Mouse (Mus musculus) fibroblast of lung, adult 2 months (primary cell): ENCODE measurements around the gene Tnf.
"Not testable (repeated sequence)": the region's sequence is repeated elsewhere in the genome, so short reads cannot be mapped to it uniquely, and the experiment has no call there.

Experiments
- DNase-seq: peaks from one replicate; pipeline ENCODE4 v3.0.0-alpha.2; 2011; ENCODE audit warnings: low read depth

Gene Tnf

GRCm38 (mm10) chr17:35234090-35234489 is 32.3 kb upstream of the Tnf start:
- DNase-seq: not testable (repeated sequence)

GRCm38 (mm10) chr17:35233114-35233980 is 31.5 kb upstream of the Tnf start, which contains the start of gene Atp6v1g2:
TSS of gene Atp6v1g2 (plus strand) at chr17:35233660.
- no peak for DNase-seq

GRCm38 (mm10) chr17:35232659-35233058 is 30.9 kb upstream of the Tnf start:
- no peak for DNase-seq

- DNase-seq: no peak
These were observed 30.2 kb upstream of the Tnf start for GRCm38 (mm10) chr17:35232043-35232442.

- DNase-seq: no peak
These were observed 29.2 kb upstream of the Tnf start for GRCm38 (mm10) chr17:35231022-35231421.

- no peak for DNase-seq
These were observed 24.8 kb upstream of the Tnf start for GRCm38 (mm10) chr17:35226561-35227046.

- peak; percentile 40 for DNase-seq
These were observed 23.6 kb upstream of the Tnf start for GRCm38 (mm10) chr17:35225456-35225855.

- DNase-seq: no peak
These were observed 22.8 kb upstream of the Tnf start for GRCm38 (mm10) chr17:35224641-35225040.

- DNase-seq: no peak
These were observed 20.5 kb upstream of the Tnf start for GRCm38 (mm10) chr17:35222299-35222698.

GRCm38 (mm10) chr17:35220156-35220952 is 18.5 kb upstream of the Tnf start, which contains the start of gene Gm16181:
TSS of gene Gm16181 (plus strand) at chr17:35220834.
- DNase-seq: no peak

- no peak for DNase-seq
These were observed 17.8 kb upstream of the Tnf start for GRCm38 (mm10) chr17:35219601-35220041.

- DNase-seq: no peak
These were observed 16.8 kb upstream of the Tnf start for GRCm38 (mm10) chr17:35218516-35219193.

GRCm38 (mm10) chr17:35213071-35213470 is 11.3 kb upstream of the Tnf start:
- DNase-seq: no peak

- DNase-seq: no peak
These were observed 8.8 kb upstream of the Tnf start for GRCm38 (mm10) chr17:35210593-35210992.

GRCm38 (mm10) chr17:35209785-35210535 is 8.2 kb upstream of the Tnf start:
- no peak for DNase-seq

GRCm38 (mm10) chr17:35205380-35205769 is 3.6 kb upstream of the Tnf start:
- no peak for DNase-seq

- no peak for DNase-seq
These were observed 2.9 kb upstream of the Tnf start, which contains the start of gene Lta for GRCm38 (mm10) chr17:35204494-35205379. TSS of gene Lta (minus strand) at chr17:35205351.

GRCm38 (mm10) chr17:35202442-35202841 is 635 bp upstream of the Tnf start:
- no peak for DNase-seq

GRCm38 (mm10) chr17:35201128-35201527 is 679 bp downstream of the Tnf start:
- no peak for DNase-seq

GRCm38 (mm10) chr17:35200398-35200797 is 1.4 kb downstream of the Tnf start:
- no peak for DNase-seq
